Mouse (Mus musculus) C2C12 (cell line): ENCODE data around the gene Nppa.

ENCODE experiments used
- CTCF ChIP-seq: IDR thresholded peaks from one replicate; pipeline ENCODE4 v1.5.1; 2011; ENCODE audit not compliant: control insufficient read depth, insufficient read depth, insufficient read length
- MYOD1 ChIP-seq: IDR thresholded peaks from one replicate; pipeline ENCODE4 v1.6.1; 2011; ENCODE audit warnings: low read depth; ENCODE audit not compliant: control insufficient read depth, insufficient read length
- USF1 ChIP-seq: IDR thresholded peaks from one replicate; pipeline ENCODE4 v1.6.1; 2011; ENCODE audit warnings: low read depth, mild to moderate bottlenecking, control low read depth, moderate library complexity

- no peak for TF ChIP-seq CTCF
- TF ChIP-seq MYOD1, result no peak
- TF ChIP-seq USF1, result no peak
Observed at GRCm38 (mm10) chr4:148046450-148047031, 46.0 kb downstream of the Nppa start.
